Mouse (Mus musculus) spleen, postnatal 10 days (tissue): ENCODE measurements around the gene Nr2f2.
A peak's percentile ranks its signal among the peaks of the same experiment; 100 is the strongest.

Source experiments
- DNase-seq, 2 experiments: peaks; one replicate each; pipeline ENCODE4 v3.0.0; 2021 to 2022; ENCODE audit warnings: low spot score in 2 of 2

Gene Nr2f2

GRCm38 (mm10) chr7:70350781-70351551 is 15.6 kb downstream of the Nr2f2 start:
- no peak for DNase-seq

GRCm38 (mm10) chr7:70349981-70350670 is 16.4 kb downstream of the Nr2f2 start:
- no peak for DNase-seq

- no peak for DNase-seq
These were observed 17.4 kb downstream of the Nr2f2 start for GRCm38 (mm10) chr7:70348977-70349615.

- DNase-seq: no peak
These were observed 18.2 kb downstream of the Nr2f2 start for GRCm38 (mm10) chr7:70348064-70348976.

GRCm38 (mm10) chr7:70347618-70347958 is 18.9 kb downstream of the Nr2f2 start:
- no peak for DNase-seq

GRCm38 (mm10) chr7:70346951-70347617 is 19.5 kb downstream of the Nr2f2 start:
- DNase-seq: no peak

GRCm38 (mm10) chr7:70346010-70346536 is 20.5 kb downstream of the Nr2f2 start:
- no peak for DNase-seq

GRCm38 (mm10) chr7:70343426-70343825 is 23.1 kb downstream of the Nr2f2 start:
- no peak for DNase-seq

GRCm38 (mm10) chr7:70342771-70343170 is 23.8 kb downstream of the Nr2f2 start:
- DNase-seq: no peak

- no peak for DNase-seq
These were observed 24.5 kb downstream of the Nr2f2 start for GRCm38 (mm10) chr7:70342076-70342475.

GRCm38 (mm10) chr7:70339998-70340630 is 26.4 kb downstream of the Nr2f2 start:
- no peak for DNase-seq

GRCm38 (mm10) chr7:70338265-70338640 is 28.3 kb downstream of the Nr2f2 start:
- DNase-seq: no peak

GRCm38 (mm10) chr7:70337581-70338264 is 28.8 kb downstream of the Nr2f2 start:
- DNase-seq: no peak

GRCm38 (mm10) chr7:70336571-70337240 is 29.8 kb downstream of the Nr2f2 start:
- DNase-seq: no peak

GRCm38 (mm10) chr7:70336126-70336525 is 30.4 kb downstream of the Nr2f2 start:
- DNase-seq: no peak

GRCm38 (mm10) chr7:70335411-70335810 is 31.1 kb downstream of the Nr2f2 start:
- no peak for DNase-seq

- DNase-seq: peak in 1 of 2 experiments; percentile 50
These were observed 31.7 kb downstream of the Nr2f2 start for GRCm38 (mm10) chr7:70334836-70335235.

- DNase-seq: no peak
These were observed 32.7 kb downstream of the Nr2f2 start for GRCm38 (mm10) chr7:70333851-70334250.

GRCm38 (mm10) chr7:70332926-70333664 is 33.4 kb downstream of the Nr2f2 start:
- no peak for DNase-seq
